Mouse (Mus musculus) leukemia stem cell, adult 10-12 weeks (primary cell): ENCODE measurements around the gene Pros1. TPM values are rescaled to one million over a fixed set of nuclear protein-coding genes. Genes with fewer than 3 reads are reported as not detected.

Experiments
- polyA plus RNA-seq: library from polyadenylated mRNA; stranded (reverse); fragments of >175 nt; gene quantifications from 2 replicates; pipeline ENCODE4 v1.2.3, GENCODE M21; 2012; ENCODE audit warnings: low replicate concordance

Pros1 gene
- polyA plus RNA-seq: 0.41 and 0.48 TPM in 2 replicates

DNA sequence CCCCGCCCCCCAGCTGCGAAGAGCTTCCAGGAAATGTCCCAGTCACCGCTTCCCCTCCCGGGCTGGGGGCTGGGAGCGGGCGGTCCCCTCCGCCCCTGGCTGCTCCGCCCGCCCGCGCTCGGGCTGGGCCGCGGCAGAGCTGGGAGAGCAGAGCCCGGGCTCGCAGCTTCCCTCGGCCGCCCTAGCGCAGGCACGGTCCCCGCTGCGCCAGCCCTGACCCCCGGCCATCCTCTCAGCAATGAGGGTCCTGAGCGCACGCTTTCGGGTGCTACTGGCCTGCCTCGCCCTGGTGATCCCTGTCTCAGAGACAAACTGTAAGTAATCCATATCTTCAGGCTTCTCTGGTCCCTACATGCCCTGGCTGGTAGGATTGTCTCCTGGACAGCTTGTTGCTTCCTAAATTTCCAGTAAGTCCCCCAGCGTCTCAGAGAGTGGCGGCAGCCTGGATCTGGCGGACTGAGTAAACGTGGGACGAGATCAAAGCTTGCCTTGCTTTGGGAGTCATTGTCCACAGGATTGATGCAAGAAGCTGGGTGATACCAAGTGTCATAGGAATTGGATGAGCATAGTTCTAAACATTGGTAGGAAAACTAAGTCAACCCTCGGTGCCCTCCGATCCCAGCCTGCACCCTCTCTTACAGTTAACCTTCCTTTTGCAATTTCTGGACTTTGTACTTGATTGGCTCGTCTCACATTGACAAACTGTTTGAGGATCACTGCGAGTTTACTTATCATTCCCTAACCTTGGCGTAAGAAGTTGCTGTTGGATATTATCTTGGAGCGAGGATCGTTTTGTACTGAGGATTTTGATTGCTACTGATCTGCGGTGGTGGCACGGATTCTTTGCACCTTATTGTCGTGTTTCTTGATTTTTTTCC lies at the start of gene Pros1:
TSS of gene Pros1 (plus strand) at position 117 of the 878 bp plus-strand sequence.

DNA sequence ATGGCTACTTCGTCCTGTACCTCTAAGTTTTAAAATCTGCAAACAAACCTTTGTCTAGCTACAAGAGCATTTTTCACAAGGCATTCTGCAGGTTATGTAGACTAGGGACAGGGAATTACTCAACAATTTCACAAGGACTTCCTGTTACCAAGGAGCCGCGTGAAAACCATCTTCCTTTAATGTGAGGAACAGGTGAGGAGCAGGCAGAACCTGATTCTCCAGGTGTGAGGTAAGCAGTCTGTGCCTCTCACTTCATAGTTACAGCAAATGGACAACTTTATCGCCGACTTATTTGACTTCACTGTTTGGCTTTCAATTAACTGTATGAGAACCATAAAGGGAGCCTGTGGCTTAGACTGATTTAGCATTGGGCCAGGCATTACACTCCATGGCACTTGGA lies 39.6 kb upstream of the Pros1 start, which contains the start of gene Stx19:
TSS of gene Stx19 (plus strand) at position 186 of the 400 bp plus-strand sequence.

DNA sequence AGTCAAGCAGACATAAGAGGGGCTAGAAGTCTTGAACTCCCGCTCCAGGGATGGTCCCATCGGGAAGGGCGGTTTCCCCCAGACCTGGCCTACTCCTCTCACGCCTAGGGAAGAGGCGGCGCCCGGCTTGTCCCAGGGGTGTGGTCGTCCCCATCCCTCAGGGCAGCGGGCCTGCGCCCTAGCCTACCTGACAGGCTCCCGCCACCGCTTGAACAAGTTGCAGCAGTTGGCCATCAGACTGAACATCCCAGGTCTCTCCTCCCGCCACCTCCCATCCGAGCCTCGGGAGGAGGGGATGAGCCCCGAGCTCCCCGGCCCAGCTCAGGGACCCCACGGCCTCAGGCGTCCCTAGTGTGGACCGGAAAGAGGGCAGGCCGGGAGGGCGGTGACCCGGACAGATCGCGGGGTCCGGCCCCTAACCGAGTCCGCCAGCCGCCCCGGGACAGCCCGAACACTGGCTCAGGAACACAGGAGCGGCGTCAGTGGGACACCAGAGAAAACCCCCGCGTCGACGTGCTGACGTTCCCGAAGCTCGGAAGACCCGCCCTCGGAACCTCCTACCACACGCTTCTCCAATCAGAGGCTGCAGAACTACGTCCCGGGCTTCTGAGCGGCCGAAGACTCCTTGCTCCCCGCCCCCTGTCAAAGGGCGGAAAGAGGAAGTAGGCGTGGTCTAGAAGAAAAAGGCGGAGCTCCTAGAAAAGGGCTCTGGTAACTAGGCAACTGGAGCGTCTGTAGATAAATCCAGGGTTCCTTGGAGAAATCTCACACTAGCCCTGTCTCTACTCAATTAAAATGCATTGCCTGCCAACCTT lies 7.4 kb upstream of the Pros1 start, which contains the start of gene Arl13b:
TSS of gene Arl13b (minus strand) at position 543 of the 815 bp plus-strand sequence.

Other genes with a start within 250 kb of the Pros1 start
- gene Nsun3, start 67.5 kb upstream of the Pros1 start, polyA plus RNA-seq: 0.79 and 1.9 TPM in 2 replicates
- gene Stx19, start 39.6 kb upstream of the Pros1 start, polyA plus RNA-seq: not detected in 2 replicates
- gene Arl13b, start 7.3 kb upstream of the Pros1 start, polyA plus RNA-seq: 2.3 and 3.6 TPM in 2 replicates